Mouse (Mus musculus) heart, embryonic 16.5 days (tissue): ENCODE data around the gene BC067074. TPM values are rescaled to one million over a fixed set of nuclear protein-coding genes. Genes with fewer than 3 reads are reported as not detected.

Experiments
- ATAC-seq: fragments of 200-750 bp; cut with Nextera tagmentation; replicated peaks from 2 replicates; pipeline ENCODE4 v1.8.0; 2017; ENCODE audit warnings: moderate number of reproducible peaks; ENCODE audit not compliant: insufficient read depth, low FRiP score; ENCODE audit errors: extremely low read depth
- H3K27ac ChIP-seq: fragments of 300-500 bp; sonication (generic); 2 replicates; pipeline ENCODE4 v1.5.1; 2014; ENCODE audit warnings: mild to moderate bottlenecking, low read length, control low read depth, moderate library complexity
- H3K27me3 ChIP-seq: fragments of 300-500 bp; sonication (generic); 2 replicates; pipeline ENCODE4 v1.6.1; 2014; ENCODE audit warnings: low read length, mixed read lengths; ENCODE audit not compliant: control insufficient read depth, insufficient read depth
- H3K36me3 ChIP-seq: fragments of 300-500 bp; sonication (generic); 2 replicates; pipeline ENCODE4 v1.6.1; 2014; ENCODE audit not compliant: control insufficient read depth, insufficient read depth
- H3K4me1 ChIP-seq: fragments of 300-500 bp; sonication (generic); 2 replicates; pipeline ENCODE4 v1.6.1; 2014; ENCODE audit warnings: low read length, mixed read lengths; ENCODE audit not compliant: control insufficient read depth, insufficient read depth
- H3K4me2 ChIP-seq: fragments of 300-500 bp; sonication (generic); 2 replicates; pipeline ENCODE4 v1.6.1; 2014; ENCODE audit warnings: low read depth, mild to moderate bottlenecking, control low read depth, low read length
- H3K4me3 ChIP-seq: fragments of 300-500 bp; sonication (generic); 2 replicates; pipeline ENCODE4 v1.5.1; 2014; ENCODE audit warnings: mild to moderate bottlenecking, control low read depth, low read length
- H3K9ac ChIP-seq: fragments of 300-500 bp; sonication (generic); 2 replicates; pipeline ENCODE4 v1.6.1; 2014; ENCODE audit warnings: low read length, control low read depth
- H3K9me3 ChIP-seq: fragments of 300-500 bp; sonication (generic); replicated peaks from 2 replicates; pipeline ENCODE4 v1.6.1; 2016; ENCODE audit warnings: low read length; ENCODE audit not compliant: control insufficient read depth
- WGBS: fragments of 180-500 bp; shearing (Covaris S2); extraction: QIAGEN DNeasy Blood & Tissue Kit; methylation state at CpG from one replicate; pipeline ENCODE4 v1.1.7; 2014; 5-methylcytosine and 5-hydroxymethylcytosine counted together
- polyA plus RNA-seq: library from polyadenylated mRNA; unstranded; fragments of >200 nt; fragmentation: Nextera tagmentation; extraction: Ambion mirVana; gene quantifications from 2 replicates; pipeline ENCODE4 v1.2.1, GENCODE M21; 2015

BC067074 gene
- polyA plus RNA-seq, 1 experiment from 2014 or later: 2.1 TPM

GRCm38 (mm10) chr13:113295817-113296485 is 3.0 kb downstream of the BC067074 start:
- no peaks in the 10 kb centered on the region for H3K36me3 ChIP-seq
- H3K27ac ChIP-seq: no peak overlapping the region
- H3K9me3 ChIP-seq: no peaks in the 10 kb centered on the region
- no peak overlapping the region for H3K4me2 ChIP-seq
- H3K4me3 ChIP-seq: no peak overlapping the region
- WGBS: 71% methylated on average over 10 of the region's 10 CpGs
- no peaks in the 10 kb centered on the region for H3K27me3 ChIP-seq
- peaks cover 5% of the 10 kb centered on the region; the same call in 1 of the 2 replicates for H3K4me1 ChIP-seq
- no peak for ATAC-seq
- H3K9ac ChIP-seq: no peak overlapping the region

DNA sequence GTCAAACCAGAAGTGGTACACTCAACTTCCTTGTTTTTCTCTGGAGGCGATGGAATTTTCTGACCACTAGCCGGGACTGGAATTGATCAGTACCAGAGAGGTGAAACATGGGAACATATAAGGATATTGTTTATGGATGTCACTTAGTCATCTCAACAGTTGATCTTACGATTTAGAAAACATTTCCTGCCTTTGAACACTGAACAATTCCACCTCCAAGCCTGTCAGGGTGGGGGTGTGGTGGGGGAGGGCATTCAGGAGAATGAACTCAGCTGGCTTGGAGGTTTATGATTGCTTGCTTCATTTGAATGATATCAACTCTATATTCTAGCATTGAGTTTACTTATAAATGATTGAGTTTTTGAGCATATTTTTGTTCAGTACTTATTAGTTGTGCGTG is 13.6 kb downstream of the BC067074 start:
- no peak for ATAC-seq
- no peak overlapping the region for H3K4me3 ChIP-seq
- H3K4me1 ChIP-seq: no peaks in the 10 kb centered on the region
- no peaks in the 10 kb centered on the region for H3K36me3 ChIP-seq
- H3K9me3 ChIP-seq: no peaks in the 10 kb centered on the region
- no peak overlapping the region for H3K9ac ChIP-seq
- no peaks in the 10 kb centered on the region for H3K27me3 ChIP-seq
- H3K4me2 ChIP-seq: no peak overlapping the region
- no peak overlapping the region for H3K27ac ChIP-seq
- 88% methylated on average over 4 of the region's 4 CpGs for WGBS

DNA sequence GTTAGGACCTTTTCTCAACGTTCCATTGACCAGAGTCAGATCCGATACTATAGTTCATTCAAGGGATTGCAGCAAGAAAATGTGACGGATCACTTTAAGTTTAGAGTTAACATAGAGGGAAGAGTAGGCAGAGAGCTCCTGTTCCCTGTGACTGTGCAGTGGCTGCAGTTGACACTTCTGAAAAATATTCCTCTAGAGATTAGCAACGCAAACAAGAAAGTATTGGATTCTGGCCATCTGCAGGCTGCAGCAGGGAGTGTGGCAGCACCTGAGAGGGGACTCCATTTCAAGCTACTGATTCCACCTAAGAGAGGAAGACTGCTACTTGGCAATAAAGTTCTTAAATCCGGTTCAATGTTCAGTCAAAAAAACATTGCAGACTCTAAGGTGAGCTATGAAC is 26.6 kb downstream of the BC067074 start:
- ATAC-seq: no peak

DNA sequence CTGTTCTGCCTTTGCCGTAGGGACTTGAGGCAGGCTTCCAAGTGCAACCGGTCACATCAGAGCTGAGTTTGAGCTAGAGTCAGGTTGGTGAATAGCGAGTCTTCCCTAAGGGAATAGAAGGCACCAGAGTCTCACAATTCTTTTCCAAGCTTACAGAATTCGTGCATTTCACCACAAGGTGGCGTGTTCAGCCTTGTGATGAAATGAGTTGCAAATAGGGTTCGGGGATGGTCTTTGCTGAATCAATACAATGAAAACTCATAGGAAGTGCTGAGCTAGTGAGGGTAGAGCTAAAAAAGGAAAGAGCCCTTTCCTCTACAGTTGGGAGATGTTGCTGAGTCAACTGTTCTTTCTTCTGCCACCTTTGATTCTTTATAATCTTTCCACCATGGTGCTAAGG is 29.0 kb downstream of the BC067074 start:
- H3K4me3 ChIP-seq: no peak overlapping the region
- no peak for ATAC-seq
- no peaks in the 10 kb centered on the region for H3K9me3 ChIP-seq
- H3K4me1 ChIP-seq: no peaks in the 10 kb centered on the region
- H3K27ac ChIP-seq: no peak overlapping the region
- no peak overlapping the region for H3K9ac ChIP-seq
- WGBS: 18% methylated on average over 6 of the region's 6 CpGs
- no peaks in the 10 kb centered on the region for H3K27me3 ChIP-seq
- no peaks in the 10 kb centered on the region for H3K36me3 ChIP-seq
- no peak overlapping the region for H3K4me2 ChIP-seq

More for the DNA sequence above, 26.6 kb downstream of the BC067074 start:
- 78% methylated on average over 5 of the region's 5 CpGs for WGBS
- no peaks in the 10 kb centered on the region for H3K27me3 ChIP-seq
- H3K4me1 ChIP-seq: no peaks in the 10 kb centered on the region
- no peak overlapping the region for H3K27ac ChIP-seq
- no peak overlapping the region for H3K4me3 ChIP-seq
- no peaks in the 10 kb centered on the region for H3K36me3 ChIP-seq
- no peaks in the 10 kb centered on the region for H3K9me3 ChIP-seq
- no peak overlapping the region for H3K4me2 ChIP-seq
- no peak overlapping the region for H3K9ac ChIP-seq

GRCm38 (mm10) chr13:113324241-113324640 is 31.3 kb downstream of the BC067074 start:
- no peaks in the 10 kb centered on the region for H3K9me3 ChIP-seq
- H3K27me3 ChIP-seq: no peaks in the 10 kb centered on the region
- H3K4me3 ChIP-seq: no peak overlapping the region
- no peak overlapping the region for H3K4me2 ChIP-seq
- 88% methylated on average over 3 of the region's 3 CpGs for WGBS
- H3K36me3 ChIP-seq: no peaks in the 10 kb centered on the region
- ATAC-seq: no peak
- no peak overlapping the region for H3K27ac ChIP-seq
- no peaks in the 10 kb centered on the region for H3K4me1 ChIP-seq
- H3K9ac ChIP-seq: no peak overlapping the region

GRCm38 (mm10) chr13:113325678-113326077 is 32.7 kb downstream of the BC067074 start:
- no peak overlapping the region for H3K9ac ChIP-seq
- H3K4me3 ChIP-seq: no peak overlapping the region
- H3K27ac ChIP-seq: no peak overlapping the region
- no peaks in the 10 kb centered on the region for H3K27me3 ChIP-seq
- no peak overlapping the region for H3K4me2 ChIP-seq
- H3K36me3 ChIP-seq: peaks cover 6% of the 10 kb centered on the region
- 52% methylated on average over 3 of the region's 3 CpGs for WGBS
- no peaks in the 10 kb centered on the region for H3K4me1 ChIP-seq
- no peak for ATAC-seq
- H3K9me3 ChIP-seq: peaks cover 7% of the 10 kb centered on the region

DNA sequence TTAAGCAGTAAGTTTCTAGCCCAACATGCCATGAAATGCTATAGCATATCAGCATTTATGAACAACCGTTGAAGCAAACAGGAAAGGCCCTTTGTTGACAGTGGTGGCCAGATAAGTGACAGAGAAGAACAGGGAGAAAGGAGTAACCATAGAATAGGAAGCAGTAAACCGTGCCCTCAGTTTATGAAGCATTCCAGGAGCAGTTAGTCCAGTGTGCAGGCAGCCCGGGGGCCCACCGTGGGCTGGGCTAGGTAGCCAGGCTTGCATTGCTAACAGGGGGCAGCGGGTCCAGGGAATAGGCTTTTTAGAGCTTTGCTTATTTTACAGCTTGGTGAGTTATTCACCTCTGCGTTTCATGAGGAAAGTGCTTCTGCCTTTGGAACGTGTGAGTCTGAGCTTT is 39.3 kb downstream of the BC067074 start:
- Histone ChIP-seq H3K4me1 (no peaks in the 10 kb centered on the region), H3K27ac (no peak overlapping the region), H3K36me3 (peaks cover 8% of the 10 kb centered on the region), H3K4me2 (no peak overlapping the region), H3K4me3 (no peak overlapping the region), H3K27me3 (no peaks in the 10 kb centered on the region), H3K9me3 (peaks cover 7% of the 10 kb centered on the region), H3K9ac (no peak overlapping the region)
- ATAC-seq: no peak
- 55% methylated on average over 7 of the region's 7 CpGs for WGBS

- H3K9ac ChIP-seq: no peak overlapping the region
- H3K9me3 ChIP-seq: peaks cover 7% of the 10 kb centered on the region
- ATAC-seq: no peak
- H3K36me3 ChIP-seq: peaks cover 8% of the 10 kb centered on the region
- H3K4me3 ChIP-seq: no peak overlapping the region
- 80% methylated on average over 6 of the region's 6 CpGs for WGBS
- H3K27me3 ChIP-seq: no peaks in the 10 kb centered on the region
- no peak overlapping the region for H3K27ac ChIP-seq
- H3K4me1 ChIP-seq: no peaks in the 10 kb centered on the region
- no peak overlapping the region for H3K4me2 ChIP-seq
Observed at GRCm38 (mm10) chr13:113333374-113333773, 40.4 kb downstream of the BC067074 start.

GRCm38 (mm10) chr13:113333931-113334330 is 41.0 kb downstream of the BC067074 start:
- Histone ChIP-seq H3K9ac (no peak overlapping the region), H3K27me3 (no peaks in the 10 kb centered on the region), H3K36me3 (peaks cover 8% of the 10 kb centered on the region), H3K9me3 (peaks cover 7% of the 10 kb centered on the region), H3K4me3 (no peak overlapping the region), H3K4me1 (no peaks in the 10 kb centered on the region), H3K4me2 (no peak overlapping the region), H3K27ac (no peak overlapping the region)
- ATAC-seq: no peak
- 71% methylated on average over 5 of the region's 5 CpGs for WGBS
